Mouse (Mus musculus): ENCODE measurements around the gene Gapvd1. TPM values are rescaled to one million over a fixed set of nuclear protein-coding genes. Genes with fewer than 3 reads are reported as not detected.

The Gapvd1 gene
- polyA plus RNA-seq, 1 experiment from 2014 or later, result 122 TPM

DNA sequence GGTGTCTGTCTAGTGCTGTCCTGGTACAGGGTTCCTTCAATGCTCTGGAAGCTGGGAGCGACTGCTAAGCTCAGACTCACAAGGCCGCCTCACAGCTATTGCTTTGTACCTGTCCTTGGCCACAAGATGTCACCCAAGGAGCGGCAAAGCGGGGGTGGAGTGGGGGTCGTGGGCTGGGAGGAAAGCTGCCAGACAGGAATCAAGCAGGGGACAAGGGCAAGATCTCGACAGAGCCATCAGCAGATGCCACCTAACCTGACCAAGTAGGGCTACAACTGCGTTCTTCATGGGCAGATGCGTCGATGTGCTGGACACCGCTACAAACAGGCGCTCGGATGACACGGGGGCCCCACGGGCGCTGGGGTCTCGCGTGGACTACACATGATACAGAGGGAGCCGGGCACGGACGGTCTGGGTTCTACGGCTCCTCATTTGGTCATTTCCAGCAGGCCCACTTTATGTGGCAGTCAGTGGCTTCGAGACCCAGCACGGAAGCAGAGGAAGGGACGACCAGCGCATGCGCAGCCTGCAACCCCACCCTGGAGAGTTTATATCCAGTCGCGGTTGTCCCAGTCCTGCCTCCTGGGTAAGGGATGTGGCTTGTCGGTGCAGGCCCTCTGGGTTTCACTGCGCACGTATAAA is 83.5 kb downstream of the Gapvd1 start:
- Histone ChIP-seq H3K27me3 (peaks cover 5% of the 10 kb centered on the region), H3K4me1 (replicated peaks) (peaks cover 32% of the 10 kb centered on the region), H3K4me3 (peak overlapping the region; percentile 42), H3K9ac (peak overlapping the region; percentile 75), H3K9me3 (no peaks in the 10 kb centered on the region), H3K27ac (peak overlapping the region; percentile 71), H3K4me2 (peak overlapping the region; percentile 68), H3K36me3 (peaks cover 21% of the 10 kb centered on the region)
- peak; percentile 38 for ATAC-seq (ENCODE audit: low FRiP score)
- WGBS, result 33% methylated on average over 31 of the region's 31 CpGs

DNA sequence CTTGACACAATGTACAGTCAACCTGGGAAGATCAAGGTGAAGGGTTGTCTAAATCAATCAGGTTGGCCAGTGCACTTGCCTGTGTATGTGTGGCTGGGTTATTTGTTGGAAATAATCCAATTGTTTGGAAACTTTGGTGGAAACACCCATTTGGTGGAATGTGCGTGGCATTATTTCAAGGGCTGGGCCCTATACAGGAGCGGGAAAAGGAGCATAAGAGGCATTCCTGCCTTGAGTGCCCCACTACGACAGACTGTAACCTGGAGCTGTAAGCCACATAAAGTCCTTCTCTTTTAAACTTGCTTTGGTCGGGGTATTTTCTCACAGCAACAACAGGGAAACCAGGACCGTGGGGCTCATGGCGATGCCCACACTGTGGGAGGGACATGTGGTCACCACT is 84.6 kb downstream of the Gapvd1 start:
- Histone ChIP-seq H3K4me2 (no peak overlapping the region), H3K4me1 (replicated peaks) (peaks cover 38% of the 10 kb centered on the region), H3K4me3 (no peak overlapping the region), H3K27me3 (peaks cover 5% of the 10 kb centered on the region), H3K27ac (no peak overlapping the region), H3K36me3 (peaks cover 11% of the 10 kb centered on the region), H3K9ac (no peak overlapping the region), H3K9me3 (no peaks in the 10 kb centered on the region)
- 83% methylated on average over 6 of the region's 6 CpGs for WGBS
- ATAC-seq (ENCODE audit: low FRiP score), result no peak

DNA sequence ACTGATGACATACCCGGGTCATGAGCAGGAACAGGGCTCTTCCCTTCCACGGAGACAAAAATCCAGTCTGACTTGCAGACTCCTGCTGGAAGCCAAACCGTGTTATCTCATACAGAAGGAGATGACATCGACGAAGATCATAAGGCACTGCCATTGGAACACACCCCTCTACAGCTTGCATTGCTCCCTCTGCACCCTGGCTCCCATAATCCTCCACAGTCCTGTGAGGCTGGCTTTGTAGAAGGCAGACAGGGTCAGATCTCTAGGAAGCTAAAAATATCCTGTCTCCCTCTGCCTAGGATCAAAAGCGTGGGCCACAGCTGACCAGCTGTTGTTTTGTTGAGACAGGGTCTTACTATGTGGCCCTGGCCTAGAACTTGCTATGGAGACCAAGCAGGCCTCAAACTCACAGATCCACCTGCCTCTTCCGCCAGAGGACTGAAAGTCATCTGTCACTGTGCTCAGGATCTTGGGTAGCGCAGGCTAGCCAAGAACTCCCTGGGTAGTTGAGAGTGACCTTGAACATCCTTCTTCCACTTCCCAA is 85.8 kb downstream of the Gapvd1 start:
- Histone ChIP-seq H3K9ac (no peak overlapping the region), H3K36me3 (peaks cover 4% of the 10 kb centered on the region; the same call in 1 of the 2 replicates), H3K27ac (peak overlapping the region; percentile 78; the same call in 1 of the 2 replicates), H3K9me3 (no peaks in the 10 kb centered on the region), H3K4me1 (replicated peaks) (peaks cover 45% of the 10 kb centered on the region), H3K4me3 (no peak overlapping the region), H3K4me2 (no peak overlapping the region), H3K27me3 (peaks cover 5% of the 10 kb centered on the region)
- WGBS, result 67% methylated on average over 8 of the region's 8 CpGs
- no peak for ATAC-seq (ENCODE audit: low FRiP score)

- H3K36me3 ChIP-seq, result no peaks in the 10 kb centered on the region
- H3K9me3 ChIP-seq, result no peaks in the 10 kb centered on the region
- H3K4me1 ChIP-seq (replicated peaks), result peaks cover 45% of the 10 kb centered on the region
- ATAC-seq (ENCODE audit: low FRiP score), result peak; percentile 18; the same call in 1 of the 2 replicates
- H3K4me2 ChIP-seq, result 0 out of 2 replicates have a peak overlapping the region, but pooled peaks have one; percentile 8
- no peak overlapping the region for H3K4me3 ChIP-seq
- H3K27ac ChIP-seq, result peak overlapping the region; percentile 78
- H3K27me3 ChIP-seq, result peaks cover 5% of the 10 kb centered on the region
- no peak overlapping the region for H3K9ac ChIP-seq
- 45% methylated on average over 17 of the region's 17 CpGs for whole genome bisulfite sequencing
Observed at GRCm38 (mm10) chr2:34668440-34669191, 86.4 kb downstream of the Gapvd1 start.

DNA sequence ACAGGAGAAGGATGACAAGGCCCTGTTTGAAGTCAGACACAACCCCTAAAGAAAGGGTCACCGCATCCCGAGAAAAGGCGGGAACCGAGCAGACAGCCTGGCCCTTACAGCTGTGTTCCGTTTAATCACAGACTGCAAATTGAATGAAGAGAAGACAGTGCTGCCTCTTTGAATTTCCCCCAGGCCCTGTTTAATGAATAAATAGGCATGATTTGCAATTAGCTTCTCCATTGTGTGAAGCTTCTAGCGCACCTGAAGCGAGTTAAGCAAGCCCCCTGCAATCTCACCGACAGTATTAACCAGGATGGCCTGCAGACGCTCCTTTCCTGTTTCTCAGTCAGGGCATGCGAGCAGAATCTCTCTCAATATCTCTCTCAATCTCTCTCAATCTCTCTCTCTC is 87.2 kb downstream of the Gapvd1 start:
- 12% methylated on average over 10 of the region's 10 CpGs for WGBS
- Histone ChIP-seq H3K27me3 (peaks cover 5% of the 10 kb centered on the region), H3K4me2 (no peak overlapping the region), H3K4me3 (no peak overlapping the region), H3K9me3 (no peaks in the 10 kb centered on the region), H3K9ac (0 out of 2 replicates have a peak overlapping the region, but pooled peaks have one; percentile 11), H3K36me3 (no peaks in the 10 kb centered on the region), H3K27ac (peak overlapping the region; percentile 78), H3K4me1 (replicated peaks) (peaks cover 45% of the 10 kb centered on the region)
- ATAC-seq (ENCODE audit: low FRiP score), result no peak

DNA sequence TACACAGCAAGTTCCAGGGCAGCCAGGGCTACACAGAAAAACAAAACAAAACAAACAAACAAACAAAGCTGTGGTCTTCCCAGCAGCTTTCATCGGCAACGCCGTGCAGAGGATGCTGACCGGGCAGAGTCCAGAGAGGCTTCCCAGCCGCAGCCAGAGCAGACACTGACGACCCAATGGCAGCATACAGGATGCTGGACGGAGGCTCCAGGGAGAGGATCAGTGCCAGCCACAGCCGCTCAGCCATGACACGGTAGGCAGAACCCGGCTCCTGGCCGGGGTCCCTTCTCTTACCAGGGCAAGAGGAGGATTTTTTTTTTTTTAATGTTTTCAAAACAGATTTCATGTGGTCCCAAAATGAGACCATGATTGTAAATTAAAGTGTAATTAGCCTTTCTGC is 107.6 kb downstream of the Gapvd1 start:
- ATAC-seq (ENCODE audit: low FRiP score), result no peak
- H3K4me1 ChIP-seq (replicated peaks), result peaks cover 27% of the 10 kb centered on the region
- H3K9me3 ChIP-seq, result no peaks in the 10 kb centered on the region
- H3K27ac ChIP-seq, result peak overlapping the region; percentile 12; the same call in 1 of the 2 replicates
- no peak overlapping the region for H3K9ac ChIP-seq
- no peak overlapping the region for H3K4me2 ChIP-seq
- H3K4me3 ChIP-seq, result no peak overlapping the region
- WGBS, result 41% methylated on average over 11 of the region's 11 CpGs
- H3K27me3 ChIP-seq, result peaks cover 7% of the 10 kb centered on the region; the same call in 1 of the 2 replicates
- H3K36me3 ChIP-seq, result no peaks in the 10 kb centered on the region

GRCm38 (mm10) chr2:34646541-34646865 is 108.5 kb downstream of the Gapvd1 start:
- WGBS, result 13% methylated on average over 5 of the region's 5 CpGs

DNA sequence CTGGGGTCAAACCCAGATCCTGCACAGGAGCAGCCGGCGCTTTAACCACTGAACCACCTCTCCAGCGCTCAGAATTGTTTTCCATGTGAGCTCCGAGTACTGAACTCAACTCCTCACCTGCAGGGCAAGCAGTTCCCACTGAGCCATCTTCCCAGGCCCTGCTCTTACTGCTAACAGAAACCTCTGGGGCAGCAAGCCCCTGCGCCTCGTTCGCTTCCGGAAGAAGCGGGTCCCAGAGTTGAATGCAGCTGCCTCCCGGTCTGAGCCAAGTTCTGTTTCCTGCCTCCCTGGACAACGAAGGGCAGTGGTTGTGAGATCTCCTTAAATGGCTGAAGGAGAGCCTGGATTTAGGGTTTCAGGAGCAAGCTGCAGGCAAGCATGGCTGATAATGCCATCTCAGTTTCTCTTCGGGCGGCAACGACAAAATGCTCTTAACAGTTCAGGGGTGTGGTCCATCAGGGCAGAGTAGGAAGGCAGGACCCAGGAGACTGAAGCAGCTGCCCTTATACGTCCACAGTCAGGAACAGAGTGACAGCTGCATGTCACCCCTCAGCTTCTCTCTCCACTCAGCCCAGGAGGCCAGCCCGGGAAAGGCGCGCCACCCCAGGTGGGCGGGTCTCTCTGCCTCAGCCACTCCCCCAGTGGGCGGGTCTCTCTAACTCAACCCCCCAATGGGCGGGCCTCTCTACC is 109.0 kb downstream of the Gapvd1 start:
- 10% methylated on average over 21 of the region's 21 CpGs for WGBS
- Histone ChIP-seq H3K4me2 (peak overlapping the region; percentile 53), H3K9me3 (no peaks in the 10 kb centered on the region), H3K4me1 (replicated peaks) (peaks cover 28% of the 10 kb centered on the region), H3K36me3 (no peaks in the 10 kb centered on the region), H3K9ac (peak overlapping the region; percentile 6; the same call in 1 of the 2 replicates), H3K4me3 (peak overlapping the region; percentile 31), H3K27ac (no peak overlapping the region), H3K27me3 (peaks cover 7% of the 10 kb centered on the region; the same call in 1 of the 2 replicates)
- ATAC-seq (ENCODE audit: low FRiP score), result peak; percentile 76

More at GRCm38 (mm10) chr2:34646541-34646865, 108.5 kb downstream of the Gapvd1 start:
- no peak for ATAC-seq (ENCODE audit: low FRiP score)
- Histone ChIP-seq H3K9me3 (no peaks in the 10 kb centered on the region), H3K4me3 (peak overlapping the region; percentile 31), H3K4me1 (replicated peaks) (peaks cover 27% of the 10 kb centered on the region), H3K27ac (no peak overlapping the region), H3K9ac (no peak overlapping the region), H3K27me3 (peaks cover 7% of the 10 kb centered on the region; the same call in 1 of the 2 replicates), H3K4me2 (peak overlapping the region; percentile 53), H3K36me3 (no peaks in the 10 kb centered on the region)

DNA sequence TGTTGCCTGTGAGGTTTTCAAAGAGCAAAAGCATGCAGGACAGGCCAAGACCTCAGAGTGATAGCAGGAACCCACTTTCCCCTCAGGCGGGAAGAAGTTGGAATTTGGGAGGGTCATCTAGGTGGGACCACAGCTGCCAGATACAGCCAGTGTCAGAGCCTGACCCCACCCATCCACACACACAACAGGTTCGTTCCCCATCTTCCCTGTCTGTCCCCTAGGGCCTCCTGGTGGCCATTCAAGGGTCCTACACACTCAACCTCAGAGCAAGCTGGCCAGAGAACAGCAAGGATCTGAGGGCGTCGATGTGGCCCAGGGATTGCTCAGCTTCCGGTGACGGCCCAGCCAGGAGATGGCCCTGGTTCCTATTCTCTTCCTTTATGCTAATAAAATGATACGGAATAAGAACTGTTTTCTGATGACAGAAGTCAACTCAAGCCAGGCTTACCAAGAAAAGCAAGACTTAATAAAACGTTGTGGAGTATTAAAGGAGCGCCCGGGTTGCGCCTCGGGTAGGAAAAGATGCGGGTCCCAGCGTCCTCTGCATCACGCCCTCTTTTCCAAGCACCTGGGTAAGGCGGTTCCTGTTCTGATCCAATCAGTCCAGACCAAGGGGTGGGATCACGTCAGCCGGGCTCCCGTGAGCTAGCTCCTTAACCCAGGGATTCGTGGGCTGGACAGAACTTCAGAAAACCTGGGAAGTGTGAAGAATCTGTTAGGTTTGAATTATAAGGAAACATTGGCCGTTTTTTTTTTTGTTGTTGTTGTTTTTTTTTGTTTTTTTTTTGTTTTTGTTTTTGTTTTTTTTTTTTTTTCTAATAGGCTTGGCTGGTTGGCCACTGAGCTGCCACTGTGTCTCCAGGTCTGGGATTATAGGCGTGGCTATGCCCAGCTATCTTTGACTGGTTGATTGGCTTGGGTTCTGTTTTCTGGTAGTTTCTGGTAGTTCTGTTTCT is 110.2 kb downstream of the Gapvd1 start:
- 33% methylated on average over 22 of the region's 22 CpGs for WGBS

GRCm38 (mm10) chr2:34642351-34642750 is 112.7 kb downstream of the Gapvd1 start:
- Histone ChIP-seq H3K4me2 (no peak overlapping the region), H3K4me3 (no peak overlapping the region), H3K9ac (no peak overlapping the region), H3K4me1 (replicated peaks) (peaks cover 31% of the 10 kb centered on the region), H3K27me3 (peaks cover 11% of the 10 kb centered on the region; the same call in 1 of the 2 replicates), H3K27ac (no peak overlapping the region), H3K9me3 (no peaks in the 10 kb centered on the region), H3K36me3 (no peaks in the 10 kb centered on the region)
- ATAC-seq (ENCODE audit: low FRiP score), result no peak
- WGBS, result 33% methylated on average over 2 of the region's 2 CpGs

More for the DNA sequence above, 110.2 kb downstream of the Gapvd1 start:
- no peak for ATAC-seq (ENCODE audit: low FRiP score)
- Histone ChIP-seq H3K9ac (no peak overlapping the region), H3K4me1 (replicated peaks) (peaks cover 35% of the 10 kb centered on the region), H3K27ac (no peak overlapping the region), H3K36me3 (no peaks in the 10 kb centered on the region), H3K27me3 (peaks cover 7% of the 10 kb centered on the region; the same call in 1 of the 2 replicates), H3K4me2 (no peak overlapping the region), H3K4me3 (no peak overlapping the region), H3K9me3 (no peaks in the 10 kb centered on the region)

- no peak overlapping the region for H3K4me2 ChIP-seq
- peaks cover 22% of the 10 kb centered on the region for H3K4me1 ChIP-seq (replicated peaks)
- H3K9me3 ChIP-seq, result no peaks in the 10 kb centered on the region
- 0 out of 2 replicates have a peak, but pooled peaks have one; percentile 23 for ATAC-seq (ENCODE audit: low FRiP score)
- H3K27ac ChIP-seq, result no peak overlapping the region
- H3K9ac ChIP-seq, result no peak overlapping the region
- H3K36me3 ChIP-seq, result no peaks in the 10 kb centered on the region
- 57% methylated on average over 5 of the region's 5 CpGs for WGBS
- 0 out of 2 replicates have a peak, but pooled peaks cover 7% of the 10 kb centered on the region for H3K27me3 ChIP-seq
- no peak overlapping the region for H3K4me3 ChIP-seq
Observed at GRCm38 (mm10) chr2:34639725-34640124, 115.3 kb downstream of the Gapvd1 start.
